Mouse (Mus musculus) hindbrain, embryonic 13.5 days (tissue): ENCODE measurements around the gene Ctnnbl1. TPM values are rescaled to one million over a fixed set of nuclear protein-coding genes. Genes with fewer than 3 reads are reported as not detected.
A peak's percentile ranks its signal among the peaks of the same experiment; 100 is the strongest.

Experiments used
- ATAC-seq: fragments of 200-750 bp; cut with Nextera tagmentation; 2 replicates; pipeline ENCODE4 v1.8.0; 2017; ENCODE audit warnings: moderate TSS enrichment; ENCODE audit not compliant: low FRiP score
- H3K27ac ChIP-seq: fragments of 300-500 bp; sonication (generic); 2 replicates; pipeline ENCODE4 v1.5.1; 2015; ENCODE audit warnings: inconsistent platforms, mild to moderate bottlenecking, moderate library complexity
- H3K27me3 ChIP-seq: fragments of 300-500 bp; sonication (generic); 2 replicates; pipeline ENCODE4 v1.6.1; 2015; ENCODE audit warnings: mild to moderate bottlenecking, inconsistent platforms
- H3K36me3 ChIP-seq: fragments of 300-500 bp; sonication (generic); 2 replicates; pipeline ENCODE4 v1.6.1; 2015; ENCODE audit warnings: mild to moderate bottlenecking, inconsistent platforms
- H3K4me1 ChIP-seq: fragments of 300-500 bp; sonication (generic); replicated peaks from 2 replicates; pipeline ENCODE4 v1.6.1; 2015; ENCODE audit warnings: inconsistent platforms
- H3K4me2 ChIP-seq: fragments of 300-500 bp; sonication (generic); 2 replicates; pipeline ENCODE4 v1.6.1; 2015; ENCODE audit warnings: inconsistent platforms, mild to moderate bottlenecking, moderate library complexity
- H3K4me3 ChIP-seq: fragments of 300-500 bp; sonication (generic); 2 replicates; pipeline ENCODE4 v1.5.1; 2015; ENCODE audit warnings: mild to moderate bottlenecking, inconsistent platforms
- H3K9ac ChIP-seq: fragments of 300-500 bp; sonication (generic); 2 replicates; pipeline ENCODE4 v1.6.1; 2015; ENCODE audit warnings: mild to moderate bottlenecking, inconsistent platforms
- H3K9me3 ChIP-seq: fragments of 300-500 bp; sonication (generic); 2 replicates; pipeline ENCODE4 v1.6.1; 2016; ENCODE audit warnings: inconsistent platforms
- WGBS: fragments of 180-500 bp; shearing (Covaris S2); methylation state at CpG from one replicate; pipeline ENCODE4 v1.1.7; 2015; 5-methylcytosine and 5-hydroxymethylcytosine counted together
- polyA plus RNA-seq: library from polyadenylated mRNA; unstranded; fragments of >200 nt; fragmentation: Nextera tagmentation; extraction: Ambion mirVana; gene quantifications from 2 replicates; pipeline ENCODE4 v1.2.1, GENCODE M21; 2015

Ctnnbl1 gene
- polyA plus RNA-seq, 1 experiment from 2014 or later, result 70.6 TPM

- Histone ChIP-seq H3K27me3 (peaks cover 24% of the 10 kb centered on the region), H3K9ac (peak overlapping the region; percentile 69), H3K9me3 (no peaks in the 10 kb centered on the region), H3K36me3 (no peaks in the 10 kb centered on the region), H3K4me1 (peaks cover 56% of the 10 kb centered on the region), H3K4me3 (no peak overlapping the region), H3K4me2 (peak overlapping the region; percentile 25), H3K27ac (peak overlapping the region; percentile 95)
- WGBS, result 27% methylated on average over 8 of the region's 8 CpGs
- no peak for ATAC-seq
These were observed 64.5 kb downstream of the Ctnnbl1 start for GRCm38 (mm10) chr2:157801505-157802357.

- Histone ChIP-seq H3K9ac (no peak overlapping the region), H3K27me3 (peaks cover 18% of the 10 kb centered on the region)
- ATAC-seq, result no peak
These were observed 65.5 kb downstream of the Ctnnbl1 start for GRCm38 (mm10) chr2:157802666-157803065.

GRCm38 (mm10) chr2:157804388-157804787 is 67.2 kb downstream of the Ctnnbl1 start:
- 69% methylated on average over 3 of the region's 3 CpGs for WGBS
- H3K9ac ChIP-seq, result no peak overlapping the region
- H3K4me3 ChIP-seq, result no peak overlapping the region
- H3K27ac ChIP-seq, result peak overlapping the region; percentile 31; the same call in 1 of the 2 replicates
- H3K36me3 ChIP-seq, result no peaks in the 10 kb centered on the region
- no peak overlapping the region for H3K4me2 ChIP-seq
- H3K4me1 ChIP-seq, result peaks cover 73% of the 10 kb centered on the region
- 0 out of 2 replicates have a peak, but pooled peaks cover 2% of the 10 kb centered on the region for H3K27me3 ChIP-seq
- no peak for ATAC-seq
- no peaks in the 10 kb centered on the region for H3K9me3 ChIP-seq

More at GRCm38 (mm10) chr2:157802666-157803065, 65.5 kb downstream of the Ctnnbl1 start:
- WGBS, result 76% methylated on average over 5 of the region's 5 CpGs
- Histone ChIP-seq H3K27ac (peak overlapping the region; percentile 95), H3K4me3 (no peak overlapping the region), H3K9me3 (no peaks in the 10 kb centered on the region), H3K36me3 (no peaks in the 10 kb centered on the region), H3K4me1 (peaks cover 64% of the 10 kb centered on the region), H3K4me2 (no peak overlapping the region)

- Histone ChIP-seq H3K4me2 (no peak overlapping the region), H3K36me3 (peaks cover 4% of the 10 kb centered on the region; the same call in 1 of the 2 replicates), H3K27me3 (no peaks in the 10 kb centered on the region), H3K4me3 (no peak overlapping the region), H3K9me3 (no peaks in the 10 kb centered on the region), H3K9ac (peak overlapping the region; percentile 31; the same call in 1 of the 2 replicates), H3K27ac (peak overlapping the region; percentile 55; the same call in 1 of the 2 replicates), H3K4me1 (peaks cover 70% of the 10 kb centered on the region)
- ATAC-seq, result no peak
- 59% methylated on average over 3 of the region's 3 CpGs for WGBS
These were observed 67.9 kb downstream of the Ctnnbl1 start for GRCm38 (mm10) chr2:157805091-157805490.

DNA sequence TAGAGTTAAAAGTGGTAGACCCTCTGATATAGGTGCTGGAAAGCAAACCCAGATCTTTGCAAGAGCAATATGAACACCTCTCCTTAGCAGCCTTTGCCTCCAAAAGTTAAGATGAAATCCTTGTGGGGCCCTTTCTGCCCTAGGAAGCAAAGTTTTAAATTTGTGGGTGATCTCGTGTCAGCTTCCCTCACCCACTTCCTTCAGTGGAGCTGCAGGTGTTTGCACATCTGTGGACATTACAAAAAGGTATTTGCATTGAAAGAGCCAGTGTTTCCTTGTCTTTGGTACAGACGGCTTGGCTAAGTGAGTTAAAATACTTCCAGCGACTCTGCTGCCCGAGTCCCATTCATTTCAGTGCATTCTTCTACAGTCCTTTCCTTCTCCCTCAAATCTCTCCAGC is 69.9 kb downstream of the Ctnnbl1 start:
- Histone ChIP-seq H3K4me3 (no peak overlapping the region), H3K9ac (peak overlapping the region; percentile 43; the same call in 1 of the 2 replicates), H3K4me2 (no peak overlapping the region), H3K36me3 (peaks cover 18% of the 10 kb centered on the region), H3K27ac (peak overlapping the region; percentile 70), H3K9me3 (no peaks in the 10 kb centered on the region), H3K27me3 (no peaks in the 10 kb centered on the region), H3K4me1 (peaks cover 50% of the 10 kb centered on the region)
- no peak for ATAC-seq
- 61% methylated on average over 4 of the region's 4 CpGs for WGBS

GRCm38 (mm10) chr2:157807621-157808367 is 70.6 kb downstream of the Ctnnbl1 start:
- no peaks in the 10 kb centered on the region for H3K27me3 ChIP-seq
- H3K4me3 ChIP-seq, result no peak overlapping the region
- ATAC-seq, result no peak
- H3K27ac ChIP-seq, result peak overlapping the region; percentile 70
- H3K9me3 ChIP-seq, result no peaks in the 10 kb centered on the region
- H3K4me1 ChIP-seq, result peaks cover 43% of the 10 kb centered on the region
- 62% methylated on average over 7 of the region's 7 CpGs for WGBS
- H3K4me2 ChIP-seq, result no peak overlapping the region
- peaks cover 24% of the 10 kb centered on the region for H3K36me3 ChIP-seq
- peak overlapping the region; percentile 43 for H3K9ac ChIP-seq

GRCm38 (mm10) chr2:157808368-157808923 is 71.2 kb downstream of the Ctnnbl1 start:
- Histone ChIP-seq H3K4me1 (peaks cover 40% of the 10 kb centered on the region), H3K36me3 (peaks cover 24% of the 10 kb centered on the region), H3K9me3 (no peaks in the 10 kb centered on the region), H3K4me3 (no peak overlapping the region), H3K9ac (0 out of 2 replicates have a peak overlapping the region, but pooled peaks have one; percentile 43), H3K4me2 (no peak overlapping the region), H3K27me3 (no peaks in the 10 kb centered on the region), H3K27ac (peak overlapping the region; percentile 70)
- 74% methylated on average over 7 of the region's 7 CpGs for WGBS
- no peak for ATAC-seq

DNA sequence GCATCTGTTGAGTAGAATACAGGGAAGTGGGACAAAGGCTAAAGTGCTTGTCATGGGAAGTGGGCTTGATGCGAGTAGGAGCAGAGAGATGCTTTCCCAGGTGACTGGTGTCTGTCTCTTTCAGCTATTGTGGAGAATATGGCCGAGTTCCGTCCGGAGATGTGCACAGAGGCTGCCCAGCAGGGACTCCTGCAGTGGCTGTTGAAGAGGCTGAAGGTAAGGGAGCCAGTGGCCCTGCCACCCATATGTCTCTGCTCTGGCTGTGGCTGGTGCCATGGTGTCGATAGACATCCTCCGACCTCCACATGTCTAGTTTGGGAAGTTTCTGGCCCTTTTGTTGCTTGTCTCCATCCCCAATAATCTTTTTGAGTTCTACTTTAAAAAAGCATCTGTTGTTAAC is 72.1 kb downstream of the Ctnnbl1 start:
- no peak overlapping the region for H3K4me2 ChIP-seq
- WGBS, result 90% methylated on average over 6 of the region's 6 CpGs

DNA sequence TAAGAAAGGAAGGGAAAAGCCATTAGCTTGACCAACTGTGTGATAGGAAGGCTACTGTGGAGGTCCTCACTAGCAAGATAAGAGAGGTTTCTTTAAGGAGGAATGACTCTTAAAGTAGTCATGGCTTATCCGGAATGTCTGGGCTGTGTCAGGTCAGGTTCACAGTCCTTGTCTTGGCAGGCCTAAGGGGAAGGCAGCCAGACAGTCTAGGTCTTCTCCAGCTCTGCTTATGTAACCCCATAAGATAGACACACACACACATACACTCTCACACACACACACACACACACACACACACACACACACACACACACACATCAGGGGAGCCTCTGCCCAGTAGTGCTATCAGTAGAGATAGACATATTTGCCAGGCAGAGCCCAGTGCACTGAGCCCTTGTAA is 73.5 kb downstream of the Ctnnbl1 start:
- no peak overlapping the region for H3K4me2 ChIP-seq
- H3K36me3 ChIP-seq, result peaks cover 24% of the 10 kb centered on the region
- H3K9ac ChIP-seq, result no peak overlapping the region
- H3K27me3 ChIP-seq, result no peaks in the 10 kb centered on the region
- H3K9me3 ChIP-seq, result no peaks in the 10 kb centered on the region
- no peak overlapping the region for H3K4me3 ChIP-seq
- H3K4me1 ChIP-seq, result peaks cover 34% of the 10 kb centered on the region
- WGBS, result 96% methylated on average over 1 of the region's 1 CpGs
- H3K27ac ChIP-seq, result no peak overlapping the region
- no peak for ATAC-seq

More for the DNA sequence above, 72.1 kb downstream of the Ctnnbl1 start:
- no peak overlapping the region for H3K27ac ChIP-seq
- no peak for ATAC-seq
- H3K9me3 ChIP-seq, result no peaks in the 10 kb centered on the region
- H3K4me3 ChIP-seq, result no peak overlapping the region
- no peak overlapping the region for H3K9ac ChIP-seq
- H3K27me3 ChIP-seq, result no peaks in the 10 kb centered on the region
- H3K36me3 ChIP-seq, result peaks cover 24% of the 10 kb centered on the region
- peaks cover 42% of the 10 kb centered on the region for H3K4me1 ChIP-seq

- H3K4me1 ChIP-seq, result peaks cover 28% of the 10 kb centered on the region
- peaks cover 33% of the 10 kb centered on the region for H3K36me3 ChIP-seq
- no peaks in the 10 kb centered on the region for H3K27me3 ChIP-seq
- no peak overlapping the region for H3K9ac ChIP-seq
- H3K9me3 ChIP-seq, result no peaks in the 10 kb centered on the region
- no peak overlapping the region for H3K4me2 ChIP-seq
- 89% methylated on average over 4 of the region's 4 CpGs for whole genome bisulfite sequencing
- no peak overlapping the region for H3K4me3 ChIP-seq
- H3K27ac ChIP-seq, result 0 out of 2 replicates have a peak overlapping the region, but pooled peaks have one; percentile 8
- no peak for ATAC-seq
These were observed 75.9 kb downstream of the Ctnnbl1 start for GRCm38 (mm10) chr2:157813121-157813520.

- H3K4me1 ChIP-seq, result peaks cover 32% of the 10 kb centered on the region
- no peak overlapping the region for H3K9ac ChIP-seq
- no peak overlapping the region for H3K4me3 ChIP-seq
- no peak overlapping the region for H3K4me2 ChIP-seq
- H3K9me3 ChIP-seq, result no peaks in the 10 kb centered on the region
- H3K27ac ChIP-seq, result peak overlapping the region; percentile 42; the same call in 1 of the 2 replicates
- no peaks in the 10 kb centered on the region for H3K27me3 ChIP-seq
- ATAC-seq, result no peak
- peaks cover 44% of the 10 kb centered on the region for H3K36me3 ChIP-seq
- 74% methylated on average over 11 of the region's 11 CpGs for WGBS
These were observed 77.1 kb downstream of the Ctnnbl1 start for GRCm38 (mm10) chr2:157814116-157814964.
